In genomic region chr9:50875470-50875869, GRCm38 (mm10) we compare ENCODE assay signal across 19 mouse cellular contexts. TPM values are rescaled to one million over a fixed set of nuclear protein-coding genes. Genes with fewer than 3 reads are reported as not detected.
DNase-seq lines count a peak whose midpoint lies in the region; ATAC-seq and TF ChIP-seq lines count a peak whose summit lies in the region.
"Had no signal": no experiment of that assay in that cellular context is flagged by ENCODE, and none has a peak within 500 bp of the region (broad histone marks: within the 10 kb centered on the region; RNA-seq: fewer than 3 reads in every experiment).

No protein-coding gene starts in this region.

- H3K4me1 ChIP-seq in liver, adult 2 months (ENCODE audit: control insufficient read depth, insufficient read depth, low read length), result peaks cover 12% of the 10 kb centered on the region
- H3K4me1 ChIP-seq in liver, postnatal 0 days (ENCODE audit: insufficient read depth), result no peaks in the 10 kb centered on the region
- H3K4me1 ChIP-seq: embryonic facial prominence, embryonic 10.5 days; embryonic facial prominence, embryonic 12.5 days; forebrain, embryonic 13.5 days; forebrain, embryonic 15.5 days had no signal

- no peak for TF ChIP-seq CTCF in liver, adult 2 months (IDR thresholded peaks at IDR 0.05; ENCODE audit: low read depth, low read length)
- TF ChIP-seq CTCF in liver, postnatal 0 days (IDR thresholded peaks at IDR 0.05; ENCODE audit: low read depth), result no peak

- no peak overlapping the region for H3K4me3 ChIP-seq in liver, adult 2 months (ENCODE audit: insufficient read depth, low read depth, low read length)
- no peak overlapping the region for H3K4me3 ChIP-seq in liver, postnatal 0 days (ENCODE audit: low read depth, low read length)
- H3K4me3 ChIP-seq: embryonic facial prominence, embryonic 10.5 days; embryonic facial prominence, embryonic 12.5 days; forebrain, embryonic 13.5 days; forebrain, embryonic 15.5 days had no signal

- no peak for DNase-seq in liver, adult 2 months (ENCODE audit: extremely low read depth, low read depth, low spot score)
- no peak for DNase-seq in liver, postnatal 0 days
- DNase-seq in brain, adult 2 months (ENCODE audit: low read depth, low spot score), result peak; percentile 61
- peak; percentile 74 for DNase-seq in gonadal fat pad, adult 2 months (ENCODE audit: low read depth)
- no peak for DNase-seq in kidney, postnatal 25 days
- no peak for DNase-seq in heart, postnatal 4 days
- DNase-seq: adrenal gland, adult 8-10 months; adrenal gland, postnatal 14 days; adrenal gland, postnatal 36 days; cerebellum, adult 11-12 months; cerebellum, adult 2 months; cerebellum, adult 9-10 months; cerebellum, postnatal 10 days; cerebellum, postnatal 25 days; forebrain, postnatal 0 days had no signal

- ATAC-seq in liver, postnatal 0 days, result no peak
- ATAC-seq: forebrain, embryonic 13.5 days; forebrain, embryonic 15.5 days; forebrain, postnatal 0 days had no signal

- H3K27ac ChIP-seq in liver, adult 2 months (replicated peaks; ENCODE audit: insufficient read depth, low read depth, low read length), result peak overlapping the region; percentile 24; the same call in 1 of the 2 replicates
- H3K27ac ChIP-seq in liver, postnatal 0 days (ENCODE audit: low read depth), result no peak overlapping the region
- H3K27ac ChIP-seq: embryonic facial prominence, embryonic 10.5 days; embryonic facial prominence, embryonic 12.5 days; forebrain, embryonic 13.5 days; forebrain, embryonic 15.5 days had no signal

- H3K4me2 ChIP-seq in liver, postnatal 0 days (ENCODE audit: low read depth, low read length), result no peak overlapping the region
- H3K4me2 ChIP-seq: embryonic facial prominence, embryonic 12.5 days; forebrain, embryonic 13.5 days; forebrain, embryonic 15.5 days had no signal

- WGBS in liver, adult 2 months, result 88% methylated on average over 4 of the region's 4 CpGs
- WGBS in liver, postnatal 0 days (ENCODE audit: insufficient replicate concordance), result 95% methylated on average over 4 of the region's 4 CpGs

- peaks cover 10% of the 10 kb centered on the region; the same call in 1 of the 2 replicates for H3K36me3 ChIP-seq in liver, adult 2 months (ENCODE audit: control insufficient read depth, insufficient read depth, low read length)
- peaks cover 75% of the 10 kb centered on the region for H3K36me3 ChIP-seq in liver, postnatal 0 days (replicated peaks; ENCODE audit: insufficient read depth, low read length)

- H3K27me3 ChIP-seq in liver, adult 2 months (ENCODE audit: control insufficient read depth, insufficient read depth, low read length), result no peaks in the 10 kb centered on the region
- H3K27me3 ChIP-seq in liver, postnatal 0 days (ENCODE audit: insufficient read depth, low read length), result no peaks in the 10 kb centered on the region
- H3K27me3 ChIP-seq: embryonic facial prominence, embryonic 12.5 days; forebrain, embryonic 13.5 days; forebrain, embryonic 15.5 days had no signal

- no peaks in the 10 kb centered on the region for H3K79me2 ChIP-seq in liver, adult 2 months (ENCODE audit: control insufficient read depth, insufficient read depth, low read length)

- no peak overlapping the region for H3K9ac ChIP-seq in liver, adult 2 months (ENCODE audit: low read depth, low read length)
- H3K9ac ChIP-seq in liver, postnatal 0 days (replicated peaks), result no peak overlapping the region
- H3K9ac ChIP-seq: embryonic facial prominence, embryonic 12.5 days; forebrain, embryonic 13.5 days; forebrain, embryonic 15.5 days; forebrain, postnatal 0 days had no signal

- TF ChIP-seq POLR2A in liver, adult 2 months (IDR thresholded peaks at IDR 0.05; ENCODE audit: extremely low read depth, insufficient read depth, low read length), result no peak

- no peaks in the 10 kb centered on the region for H3K9me3 ChIP-seq in liver, postnatal 0 days (ENCODE audit: low read length)
- H3K9me3 ChIP-seq: embryonic facial prominence, embryonic 10.5 days; embryonic facial prominence, embryonic 12.5 days; forebrain, embryonic 13.5 days; forebrain, embryonic 15.5 days had no signal

- TF ChIP-seq EP300 in liver, postnatal 0 days (IDR thresholded peaks at IDR 0.05; ENCODE audit: low read depth), result no peak

RNA-seq across cellular contexts. Expression of gene Ppp2r1b, which starts 30.4 kb away (rescaled TPM):
- 10.3 and 10.8 TPM in 2 replicates for total RNA-seq in liver, adult 2 months (2014; rRNA removed)
- 5.2 and 6.5 TPM in 2 replicates for polyA plus RNA-seq in liver, adult 2 months (2012; rRNA removed)
- polyA plus RNA-seq in liver, postnatal 0 days (2015; fragmentation: Nextera tagmentation; extraction: Ambion mirVana), result 18.8 and 29.0 TPM in 2 replicates
- 48.4 and 49.0 TPM in 2 replicates for polyA plus RNA-seq in gonadal fat pad, adult 2 months (2012; rRNA removed)
- 10 to 100 TPM; 24.0 to 29.8 TPM for total RNA-seq in heart, postnatal 4 days (2021)

Comparison
In these comparisons a context has a peak if more than half of its experiments do, and no peak if none do; other contexts are left out.
1. DNase-seq: peak in brain, adult 2 months (single experiment) and gonadal fat pad, adult 2 months (single experiment); none in liver, adult 2 months (single experiment), liver, postnatal 0 days (single experiment), kidney, postnatal 25 days (0 of 2) and heart, postnatal 4 days (single experiment).